Mouse (Mus musculus) hindbrain, postnatal 0 days (tissue): ENCODE measurements around the gene H2-D1. TPM values are rescaled to one million over a fixed set of nuclear protein-coding genes. Genes with fewer than 3 reads are reported as not detected.

Experiments used
- ATAC-seq: fragments of 200-750 bp; cut with Nextera tagmentation; 2 replicates; pipeline ENCODE4 v1.8.0; 2017; ENCODE audit warnings: mild to moderate bottlenecking, moderate TSS enrichment, moderate library complexity
- DNase-seq: peaks from one replicate; pipeline ENCODE4 v3.0.0-alpha.2; 2015; ENCODE audit warnings: low spot score
- H3K27ac ChIP-seq: fragments of 300-500 bp; sonication (generic); 2 replicates; pipeline ENCODE4 v1.5.1; 2014; ENCODE audit warnings: mild to moderate bottlenecking
- H3K27me3 ChIP-seq: fragments of 300-500 bp; sonication (generic); 2 replicates; pipeline ENCODE4 v1.6.1; 2014; ENCODE audit warnings: low read length, mixed read lengths; ENCODE audit not compliant: insufficient read depth
- H3K36me3 ChIP-seq: fragments of 300-500 bp; sonication (generic); 2 replicates; pipeline ENCODE4 v1.6.1; 2014; ENCODE audit warnings: low read length, mixed read lengths; ENCODE audit not compliant: insufficient read depth
- H3K4me1 ChIP-seq: fragments of 300-500 bp; sonication (generic); 2 replicates; pipeline ENCODE4 v1.6.1; 2014; ENCODE audit warnings: antibody characterized with exemption, low read length, mixed read lengths; ENCODE audit not compliant: insufficient read depth
- H3K4me2 ChIP-seq: fragments of 300-500 bp; sonication (generic); 2 replicates; pipeline ENCODE4 v1.6.1; 2014; ENCODE audit warnings: low read depth, mild to moderate bottlenecking, low read length, moderate library complexity, mixed read lengths
- H3K4me3 ChIP-seq: fragments of 300-500 bp; sonication (generic); 2 replicates; pipeline ENCODE4 v1.5.1; 2014; ENCODE audit warnings: low read length
- H3K9ac ChIP-seq: fragments of 300-500 bp; sonication (generic); replicated peaks from 2 replicates; pipeline ENCODE4 v1.6.1; 2014; ENCODE audit warnings: mild to moderate bottlenecking, low read length, moderate library complexity, mixed read lengths
- H3K9me3 ChIP-seq: fragments of 300-500 bp; sonication (generic); 2 replicates; pipeline ENCODE4 v1.6.1; 2016; ENCODE audit warnings: low read length, mixed read lengths
- CTCF ChIP-seq: IDR thresholded peaks from 2 replicates; pipeline ENCODE4 v1.5.1; 2016; ENCODE audit warnings: antibody characterized with exemption, control low read depth, low read depth
- WGBS: fragments of 180-500 bp; shearing (Covaris S2); extraction: QIAGEN DNeasy Blood & Tissue Kit; methylation state at CpG from one replicate; pipeline ENCODE4 v1.1.7; 2014; 5-methylcytosine and 5-hydroxymethylcytosine counted together
- polyA plus RNA-seq: library from polyadenylated mRNA; unstranded; fragments of >200 nt; fragmentation: Nextera tagmentation; extraction: Ambion mirVana; gene quantifications from 2 replicates; pipeline ENCODE4 v1.2.1, GENCODE M21; 2015
- total RNA-seq: library from RNA; depleted of rRNA; stranded (reverse); fragments of >200 nt; gene quantifications from 2 replicates; pipeline ENCODE4 v1.2.3, GENCODE M21; 2014

The H2-D1 gene
- total and polyA plus RNA-seq, 2 experiments from 2014 or later: 74.3 to 146 TPM

DNA sequence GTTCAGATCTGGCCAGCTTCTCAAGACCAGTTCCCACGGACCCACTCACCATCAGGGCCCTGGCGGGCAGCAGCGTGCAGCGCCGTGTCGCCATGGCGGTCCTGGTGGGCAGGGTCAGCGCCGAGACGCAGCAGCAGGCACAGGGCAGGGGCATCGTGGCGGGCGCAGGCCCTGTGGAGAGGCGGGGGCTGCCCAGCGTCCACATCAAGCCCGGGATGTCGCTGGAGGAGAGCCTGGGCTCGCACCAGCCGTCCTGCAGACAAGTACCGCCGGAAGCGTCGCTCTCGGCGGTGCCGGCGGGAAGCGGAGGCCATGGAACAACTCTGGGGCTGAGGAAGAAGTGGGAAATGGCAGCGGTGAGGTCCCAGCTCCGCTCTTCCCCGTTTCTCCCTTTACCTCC lies 27.6 kb upstream of the H2-D1 start:
- WGBS: 9% methylated on average over 31 of the region's 31 CpGs
- no peak for ATAC-seq
- DNase-seq: no peak
- Histone ChIP-seq H3K9me3 (no peaks in the 10 kb centered on the region), H3K4me3 (peak overlapping the region; percentile 54), H3K27me3 (no peaks in the 10 kb centered on the region), H3K4me1 (no peaks in the 10 kb centered on the region), H3K9ac (peak overlapping the region; percentile 77), H3K4me2 (peak overlapping the region; percentile 87), H3K27ac (peak overlapping the region; percentile 98), H3K36me3 (peaks cover 14% of the 10 kb centered on the region)
- no peak for TF ChIP-seq CTCF

GRCm38 (mm10) chr17:35235614-35236389 lies 26.7 kb upstream of the H2-D1 start, which contains the start of gene Nfkbil1:
Nfkbil1 (minus strand) TSS chr17:35235792.
- Histone ChIP-seq H3K27ac (peak within 1 kb of the TSS; percentile 98), H3K9me3 (no peaks in the 10 kb centered on the region), H3K27me3 (no peaks in the 10 kb centered on the region), H3K4me1 (peaks cover 4% of the 10 kb centered on the region; the same call in 1 of the 2 replicates), H3K4me3 (peak within 1 kb of the TSS; percentile 54), H3K36me3 (peaks cover 12% of the 10 kb centered on the region), H3K9ac (peak within 1 kb of the TSS; percentile 77), H3K4me2 (peak within 1 kb of the TSS; percentile 87)
- DNase-seq (peak; percentile 98), ATAC-seq (peak; percentile 81)
- whole genome bisulfite sequencing: under 1% methylated on average over 35 of the region's 35 CpGs
- TF ChIP-seq CTCF: no peak

- DNase-seq (peak; percentile 95), ATAC-seq (peak; percentile 85)
- WGBS: under 1% methylated on average over 18 of the region's 18 CpGs
- H3K4me2 ChIP-seq: peak overlapping the region; percentile 87
- H3K4me3 ChIP-seq: peak overlapping the region; percentile 54
- TF ChIP-seq CTCF: peak; percentile 99
- peaks cover 5% of the 10 kb centered on the region; the same call in 1 of the 2 replicates for H3K4me1 ChIP-seq
- H3K27ac ChIP-seq: peak overlapping the region; percentile 98
- H3K9ac ChIP-seq: peak overlapping the region; percentile 77
- H3K9me3 ChIP-seq: no peaks in the 10 kb centered on the region
- H3K36me3 ChIP-seq: 0 out of 2 replicates have a peak, but pooled peaks cover 8% of the 10 kb centered on the region
- no peaks in the 10 kb centered on the region for H3K27me3 ChIP-seq
These were observed 26.2 kb upstream of the H2-D1 start for GRCm38 (mm10) chr17:35236390-35236746.

DNA sequence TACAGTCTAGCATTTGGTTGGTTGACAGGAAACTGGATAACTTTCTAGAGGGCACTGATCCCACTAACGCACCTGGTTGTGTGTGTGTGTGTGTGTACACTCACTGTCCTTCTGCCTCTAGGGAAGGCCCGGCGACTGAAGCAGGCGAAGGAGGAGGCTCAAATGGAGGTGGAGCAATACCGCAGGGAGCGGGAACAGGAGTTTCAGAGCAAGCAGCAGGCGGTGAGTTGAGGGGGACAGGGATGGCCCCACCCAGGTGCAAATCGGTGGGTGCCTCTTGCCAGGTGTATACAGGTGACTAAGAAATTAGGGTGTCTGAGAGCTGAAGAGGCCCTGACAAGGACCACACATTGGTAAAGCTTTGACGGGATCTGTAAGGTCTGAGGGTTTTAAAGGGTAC lies 25.5 kb upstream of the H2-D1 start:
- H3K36me3 ChIP-seq: 0 out of 2 replicates have a peak, but pooled peaks cover 8% of the 10 kb centered on the region
- H3K4me3 ChIP-seq: peak overlapping the region; percentile 54
- H3K4me1 ChIP-seq: peaks cover 5% of the 10 kb centered on the region; the same call in 1 of the 2 replicates
- peak overlapping the region; percentile 77 for H3K9ac ChIP-seq
- no peaks in the 10 kb centered on the region for H3K9me3 ChIP-seq
- whole genome bisulfite sequencing: 73% methylated on average over 9 of the region's 9 CpGs
- TF ChIP-seq CTCF: no peak
- peak overlapping the region; percentile 98 for H3K27ac ChIP-seq
- H3K27me3 ChIP-seq: no peaks in the 10 kb centered on the region
- DNase-seq (no peak), ATAC-seq (no peak)
- H3K4me2 ChIP-seq: peak overlapping the region; percentile 87

DNA sequence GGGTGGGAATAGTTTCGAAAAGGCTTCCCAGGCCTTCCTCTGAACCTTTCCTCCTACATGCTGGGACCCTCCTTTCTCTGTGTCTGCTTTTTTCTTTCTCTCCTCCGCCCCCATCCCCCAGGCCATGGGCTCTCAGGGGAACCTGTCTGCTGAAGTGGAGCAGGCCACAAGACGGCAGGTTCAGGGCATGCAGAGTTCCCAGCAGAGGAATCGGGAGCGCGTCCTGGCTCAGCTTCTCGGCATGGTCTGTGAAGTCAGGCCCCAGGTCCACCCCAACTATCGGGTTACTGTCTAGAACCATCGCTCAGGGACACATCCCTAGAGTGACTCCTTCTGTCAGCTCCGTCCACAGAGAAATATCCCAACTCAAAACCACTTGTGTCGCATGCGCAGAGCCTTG lies 25.0 kb upstream of the H2-D1 start:
- H3K4me3 ChIP-seq: peak overlapping the region; percentile 54
- no peaks in the 10 kb centered on the region for H3K27me3 ChIP-seq
- 0 out of 2 replicates have a peak overlapping the region, but pooled peaks have one; percentile 98 for H3K27ac ChIP-seq
- ATAC-seq (no peak), DNase-seq (no peak)
- 0 out of 2 replicates have a peak, but pooled peaks cover 7% of the 10 kb centered on the region for H3K36me3 ChIP-seq
- peak overlapping the region; percentile 87 for H3K4me2 ChIP-seq
- H3K4me1 ChIP-seq: peaks cover 5% of the 10 kb centered on the region; the same call in 1 of the 2 replicates
- peak overlapping the region; percentile 77; the same call in 1 of the 2 replicates for H3K9ac ChIP-seq
- no peak for TF ChIP-seq CTCF
- 86% methylated on average over 12 of the region's 12 CpGs for WGBS
- H3K9me3 ChIP-seq: no peaks in the 10 kb centered on the region

- Histone ChIP-seq H3K27ac (no peak overlapping the region), H3K4me2 (no peak overlapping the region), H3K9ac (no peak overlapping the region), H3K4me3 (no peak overlapping the region), H3K9me3 (no peaks in the 10 kb centered on the region), H3K27me3 (no peaks in the 10 kb centered on the region), H3K36me3 (peaks cover 11% of the 10 kb centered on the region), H3K4me1 (peaks cover 17% of the 10 kb centered on the region)
- TF ChIP-seq CTCF: no peak
- DNase-seq (no peak), ATAC-seq (no peak)
- WGBS: 83% methylated on average over 5 of the region's 5 CpGs
These were observed 22.8 kb upstream of the H2-D1 start for GRCm38 (mm10) chr17:35239700-35240099.
